Mouse (Mus musculus) liver, embryonic 13.5 days (tissue): ENCODE data around the gene Sik3. TPM values are rescaled to one million over a fixed set of nuclear protein-coding genes. Genes with fewer than 3 reads are reported as not detected.

ENCODE experiments used
- ATAC-seq: fragments of 200-750 bp; cut with Nextera tagmentation; 2 replicates; pipeline ENCODE4 v1.8.0; 2017; ENCODE audit warnings: low read depth, mild to moderate bottlenecking, moderate number of reproducible peaks, moderate library complexity
- DNase-seq: peaks from one replicate; pipeline ENCODE4 v3.0.0; 2022
- H3K27ac ChIP-seq: fragments of 300-500 bp; sonication (generic); 2 replicates; pipeline ENCODE4 v1.5.1; 2015; ENCODE audit warnings: moderate library complexity, mild to moderate bottlenecking, inconsistent platforms
- H3K27me3 ChIP-seq: fragments of 300-500 bp; sonication (generic); 2 replicates; pipeline ENCODE4 v1.6.1; 2015; ENCODE audit warnings: mild to moderate bottlenecking, inconsistent platforms
- H3K36me3 ChIP-seq: fragments of 300-500 bp; sonication (generic); 2 replicates; pipeline ENCODE4 v1.6.1; 2015; ENCODE audit warnings: mild to moderate bottlenecking, inconsistent platforms
- H3K4me1 ChIP-seq: fragments of 300-500 bp; sonication (generic); replicated peaks from 2 replicates; pipeline ENCODE4 v1.6.1; 2015; ENCODE audit warnings: inconsistent platforms
- H3K4me2 ChIP-seq: fragments of 300-500 bp; sonication (generic); 2 replicates; pipeline ENCODE4 v1.6.1; 2015; ENCODE audit warnings: inconsistent platforms, mild to moderate bottlenecking, moderate library complexity
- H3K4me3 ChIP-seq: fragments of 300-500 bp; sonication (generic); replicated peaks from 2 replicates; pipeline ENCODE4 v1.5.1; 2015; ENCODE audit warnings: mild to moderate bottlenecking, inconsistent platforms
- H3K9ac ChIP-seq: fragments of 300-500 bp; sonication (generic); 2 replicates; pipeline ENCODE4 v1.6.1; 2015; ENCODE audit warnings: mild to moderate bottlenecking, inconsistent platforms
- H3K9me3 ChIP-seq: fragments of 300-500 bp; sonication (generic); replicated peaks from 2 replicates; pipeline ENCODE4 v1.6.1; 2016; ENCODE audit warnings: inconsistent platforms
- WGBS: fragments of 180-500 bp; shearing (Covaris S2); methylation state at CpG from one replicate; pipeline ENCODE4 v1.1.7; 2015; ENCODE audit not compliant: insufficient replicate concordance; 5-methylcytosine and 5-hydroxymethylcytosine counted together
- polyA plus RNA-seq: library from polyadenylated mRNA; unstranded; fragments of >200 nt; fragmentation: Nextera tagmentation; extraction: Ambion mirVana; gene quantifications from 2 replicates; pipeline ENCODE4 v1.2.1, GENCODE M21; 2015

The Sik3 gene
- polyA plus RNA-seq, 1 experiment from 2014 or later = 2.8 TPM

- Histone ChIP-seq H3K4me2 (no peak overlapping the region), H3K9ac (no peak overlapping the region), H3K27ac (peak overlapping the region; percentile 39), H3K27me3 (no peaks in the 10 kb centered on the region), H3K9me3 (no peaks in the 10 kb centered on the region), H3K4me1 (peaks cover 25% of the 10 kb centered on the region), H3K36me3 (0 out of 2 replicates have a peak, but pooled peaks cover 11% of the 10 kb centered on the region), H3K4me3 (no peak overlapping the region)
- no peak for DNase-seq
- WGBS = 55% methylated on average over 5 of the region's 5 CpGs
- no peak for ATAC-seq
These were observed 162.2 kb downstream of the Sik3 start for GRCm38 (mm10) chr9:46174770-46175294.

GRCm38 (mm10) chr9:46175300-46175699, 162.7 kb downstream of the Sik3 start:
- H3K27ac ChIP-seq = peak overlapping the region; percentile 55
- peak; percentile 43 for DNase-seq
- no peak overlapping the region for H3K4me3 ChIP-seq
- peaks cover 25% of the 10 kb centered on the region for H3K4me1 ChIP-seq
- no peaks in the 10 kb centered on the region for H3K27me3 ChIP-seq
- H3K36me3 ChIP-seq = 0 out of 2 replicates have a peak, but pooled peaks cover 11% of the 10 kb centered on the region
- no peak overlapping the region for H3K9ac ChIP-seq
- no peak for ATAC-seq
- 15% methylated on average over 1 of the region's 1 CpGs for WGBS
- H3K9me3 ChIP-seq = no peaks in the 10 kb centered on the region
- no peak overlapping the region for H3K4me2 ChIP-seq

GRCm38 (mm10) chr9:46175938-46176375, 163.3 kb downstream of the Sik3 start:
- DNase-seq (no peak), ATAC-seq (no peak)
- Histone ChIP-seq H3K9ac (no peak overlapping the region), H3K4me3 (no peak overlapping the region), H3K36me3 (0 out of 2 replicates have a peak, but pooled peaks cover 11% of the 10 kb centered on the region), H3K4me1 (peaks cover 25% of the 10 kb centered on the region), H3K27ac (no peak overlapping the region), H3K4me2 (no peak overlapping the region), H3K27me3 (no peaks in the 10 kb centered on the region), H3K9me3 (no peaks in the 10 kb centered on the region)
- 37% methylated on average over 1 of the region's 1 CpGs for WGBS

GRCm38 (mm10) chr9:46176613-46177012, 164.0 kb downstream of the Sik3 start:
- Histone ChIP-seq H3K9ac (no peak overlapping the region), H3K27me3 (no peaks in the 10 kb centered on the region), H3K4me3 (no peak overlapping the region), H3K36me3 (0 out of 2 replicates have a peak, but pooled peaks cover 11% of the 10 kb centered on the region), H3K27ac (no peak overlapping the region), H3K4me2 (no peak overlapping the region), H3K9me3 (no peaks in the 10 kb centered on the region), H3K4me1 (peaks cover 25% of the 10 kb centered on the region)
- ATAC-seq (no peak), DNase-seq (no peak)
- WGBS = 72% methylated on average over 4 of the region's 4 CpGs

GRCm38 (mm10) chr9:46178595-46178994, 166.0 kb downstream of the Sik3 start:
- H3K9me3 ChIP-seq = no peaks in the 10 kb centered on the region
- H3K27me3 ChIP-seq = no peaks in the 10 kb centered on the region
- H3K27ac ChIP-seq = no peak overlapping the region
- H3K9ac ChIP-seq = no peak overlapping the region
- no peak overlapping the region for H3K4me3 ChIP-seq
- H3K4me1 ChIP-seq = peaks cover 19% of the 10 kb centered on the region
- H3K36me3 ChIP-seq = 0 out of 2 replicates have a peak, but pooled peaks cover 11% of the 10 kb centered on the region
- no peak overlapping the region for H3K4me2 ChIP-seq
- DNase-seq = no peak
- 82% methylated on average over 9 of the region's 9 CpGs for WGBS
- no peak for ATAC-seq

- Histone ChIP-seq H3K4me1 (peaks cover 3% of the 10 kb centered on the region; the same call in 1 of the 2 replicates), H3K9me3 (no peaks in the 10 kb centered on the region), H3K4me2 (no peak overlapping the region), H3K9ac (no peak overlapping the region), H3K36me3 (0 out of 2 replicates have a peak, but pooled peaks cover 11% of the 10 kb centered on the region), H3K27me3 (no peaks in the 10 kb centered on the region), H3K27ac (no peak overlapping the region), H3K4me3 (no peak overlapping the region)
- DNase-seq (no peak), ATAC-seq (no peak)
- 73% methylated on average over 8 of the region's 8 CpGs for WGBS
These were observed 168.7 kb downstream of the Sik3 start for GRCm38 (mm10) chr9:46181297-46181696.

- no peak for ATAC-seq
- Histone ChIP-seq H3K27me3 (no peaks in the 10 kb centered on the region), H3K27ac (no peak overlapping the region), H3K9me3 (no peaks in the 10 kb centered on the region), H3K36me3 (no peaks in the 10 kb centered on the region), H3K4me3 (no peak overlapping the region), H3K4me1 (no peaks in the 10 kb centered on the region), H3K9ac (no peak overlapping the region), H3K4me2 (no peak overlapping the region)
- WGBS = 59% methylated on average over 5 of the region's 5 CpGs
- no peak for DNase-seq
These were observed 171.9 kb downstream of the Sik3 start for GRCm38 (mm10) chr9:46184542-46184941.

GRCm38 (mm10) chr9:46185191-46185590, 172.6 kb downstream of the Sik3 start:
- no peak overlapping the region for H3K4me2 ChIP-seq
- WGBS = 17% methylated on average over 2 of the region's 2 CpGs
- no peaks in the 10 kb centered on the region for H3K27me3 ChIP-seq
- no peak overlapping the region for H3K9ac ChIP-seq
- no peaks in the 10 kb centered on the region for H3K9me3 ChIP-seq
- no peaks in the 10 kb centered on the region for H3K4me1 ChIP-seq
- H3K27ac ChIP-seq = no peak overlapping the region
- H3K36me3 ChIP-seq = no peaks in the 10 kb centered on the region
- DNase-seq (no peak), ATAC-seq (no peak)
- no peak overlapping the region for H3K4me3 ChIP-seq

- DNase-seq (no peak), ATAC-seq (no peak)
These were observed 173.8 kb downstream of the Sik3 start for GRCm38 (mm10) chr9:46186387-46186786.

GRCm38 (mm10) chr9:46188370-46188769, 175.8 kb downstream of the Sik3 start:
- Histone ChIP-seq H3K36me3 (no peaks in the 10 kb centered on the region), H3K4me1 (no peaks in the 10 kb centered on the region), H3K4me2 (no peak overlapping the region), H3K4me3 (no peak overlapping the region), H3K9ac (no peak overlapping the region), H3K9me3 (no peaks in the 10 kb centered on the region), H3K27me3 (no peaks in the 10 kb centered on the region), H3K27ac (no peak overlapping the region)
- WGBS = 73% methylated on average over 4 of the region's 4 CpGs
- DNase-seq (no peak), ATAC-seq (no peak)

More at GRCm38 (mm10) chr9:46186387-46186786, 173.8 kb downstream of the Sik3 start:
- H3K4me2 ChIP-seq = no peak overlapping the region
- no peaks in the 10 kb centered on the region for H3K36me3 ChIP-seq
- H3K27ac ChIP-seq = no peak overlapping the region
- H3K4me1 ChIP-seq = no peaks in the 10 kb centered on the region
- no peaks in the 10 kb centered on the region for H3K9me3 ChIP-seq
- 77% methylated on average over 1 of the region's 1 CpGs for WGBS
- H3K4me3 ChIP-seq = no peak overlapping the region
- no peaks in the 10 kb centered on the region for H3K27me3 ChIP-seq
- no peak overlapping the region for H3K9ac ChIP-seq

GRCm38 (mm10) chr9:46188956-46189355, 176.3 kb downstream of the Sik3 start:
- Histone ChIP-seq H3K4me2 (no peak overlapping the region), H3K9ac (no peak overlapping the region), H3K4me3 (no peak overlapping the region), H3K4me1 (no peaks in the 10 kb centered on the region), H3K27ac (no peak overlapping the region), H3K27me3 (no peaks in the 10 kb centered on the region), H3K9me3 (no peaks in the 10 kb centered on the region), H3K36me3 (peaks cover 3% of the 10 kb centered on the region; the same call in 1 of the 2 replicates)
- no peak for DNase-seq
- WGBS = 88% methylated on average over 5 of the region's 5 CpGs
- ATAC-seq = no peak

- H3K4me2 ChIP-seq = no peak overlapping the region
- 78% methylated on average over 10 of the region's 10 CpGs for WGBS
These were observed 176.8 kb downstream of the Sik3 start for GRCm38 (mm10) chr9:46189381-46189780.

More at GRCm38 (mm10) chr9:46189381-46189780, 176.8 kb downstream of the Sik3 start:
- H3K9ac ChIP-seq = no peak overlapping the region
- H3K27me3 ChIP-seq = no peaks in the 10 kb centered on the region
- ATAC-seq = no peak
- no peak overlapping the region for H3K27ac ChIP-seq
- H3K4me1 ChIP-seq = no peaks in the 10 kb centered on the region
- H3K4me3 ChIP-seq = no peak overlapping the region
- DNase-seq = no peak
- no peaks in the 10 kb centered on the region for H3K9me3 ChIP-seq
- H3K36me3 ChIP-seq = peaks cover 7% of the 10 kb centered on the region; the same call in 1 of the 2 replicates
